In the genomic region with DNA sequence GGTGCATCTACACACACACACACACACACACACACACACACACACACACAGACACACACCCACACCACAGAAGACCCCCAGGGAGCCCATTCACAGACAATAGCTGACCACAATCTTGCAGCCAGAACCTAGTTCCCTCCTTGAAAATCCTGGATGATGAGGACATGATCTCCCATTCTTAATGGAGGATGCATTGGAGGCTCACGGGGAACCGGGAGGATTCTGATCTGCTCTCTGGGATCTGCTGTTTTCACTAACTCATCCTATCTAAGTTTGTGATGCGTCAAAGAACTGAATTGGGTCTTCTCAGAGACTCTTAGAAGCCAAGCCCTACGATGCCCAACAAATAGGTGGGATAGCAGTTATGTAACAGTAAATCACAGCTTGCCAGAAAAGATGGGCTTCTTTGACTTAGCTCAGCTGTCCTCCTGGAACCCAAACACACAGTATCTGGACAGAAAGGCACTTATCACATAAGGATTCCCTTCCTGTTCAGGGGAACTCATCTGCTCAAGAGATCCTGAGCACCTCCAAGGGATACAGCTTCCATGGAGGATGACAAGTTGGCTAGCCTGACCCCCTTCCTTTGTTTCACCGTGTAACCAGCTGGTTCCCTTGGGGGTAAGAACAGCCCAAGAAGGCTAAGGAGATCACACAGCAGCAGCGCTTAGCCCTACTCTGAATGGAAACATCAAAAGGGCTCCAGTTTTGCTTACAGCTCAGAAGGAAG, we compare ENCODE assay signal across 8 mouse cellular contexts. TPM values are rescaled to one million over a fixed set of nuclear protein-coding genes. Genes with fewer than 3 reads are reported as not detected.
DNase-seq lines count a peak whose midpoint lies in the region; ATAC-seq and TF ChIP-seq lines count a peak whose summit lies in the region.

No protein-coding gene starts in this region.

- no peak for DNase-seq in heart, postnatal 14 days
- peak; percentile 10 for DNase-seq in R1 (ENCODE audit: low read depth, low spot score)
- no peak for DNase-seq in gastrocnemius, adult 8-10 months (ENCODE audit: low spot score in 2 of 2)
- no peak for DNase-seq in ovary, postnatal 10 days (ENCODE audit: low spot score)
- no peak for DNase-seq in gastrocnemius, adult 2 months

- 65% methylated on average over 6 of the region's 6 CpGs for WGBS in heart, embryonic 12.5 days
- WGBS in embryonic facial prominence, embryonic 15.5 days = 58% methylated on average over 6 of the region's 6 CpGs
- 57% methylated on average over 6 of the region's 6 CpGs for WGBS in limb, embryonic 13.5 days

- no peaks in the 10 kb centered on the region for H3K27me3 ChIP-seq in heart, embryonic 12.5 days (replicated peaks)
- no peaks in the 10 kb centered on the region for H3K27me3 ChIP-seq in embryonic facial prominence, embryonic 15.5 days
- no peaks in the 10 kb centered on the region for H3K27me3 ChIP-seq in limb, embryonic 13.5 days

- intact Hi-C loops in heart, postnatal 14 days (cut with DNase I) = no loop called here
- intact Hi-C loops in gastrocnemius, adult 2 months (cut with DNase I) = no loop called here

- TF ChIP-seq CTCF in gastrocnemius, adult 2 months (IDR thresholded peaks at IDR 0.05) = no peak

- peak overlapping the region; percentile 72 for H3K9ac ChIP-seq in heart, embryonic 12.5 days
- H3K9ac ChIP-seq in embryonic facial prominence, embryonic 15.5 days = no peak overlapping the region
- peak overlapping the region; percentile 75 for H3K9ac ChIP-seq in limb, embryonic 13.5 days

- H3K36me3 ChIP-seq in heart, embryonic 12.5 days = peaks cover 4% of the 10 kb centered on the region
- H3K36me3 ChIP-seq in embryonic facial prominence, embryonic 15.5 days = peaks cover under 1% of the 10 kb centered on the region
- H3K36me3 ChIP-seq in limb, embryonic 13.5 days = peaks cover 24% of the 10 kb centered on the region

- no peak for ATAC-seq in heart, embryonic 12.5 days (ENCODE audit: insufficient number of reproducible peaks, low FRiP score)
- ATAC-seq in embryonic facial prominence, embryonic 15.5 days (ENCODE audit: insufficient number of reproducible peaks, low FRiP score, low TSS enrichment, low read depth) = no peak
- peak; percentile 37; the same call in 1 of the 2 replicates for ATAC-seq in limb, embryonic 13.5 days (ENCODE audit: low FRiP score, low read depth)

- peaks cover 17% of the 10 kb centered on the region for H3K4me1 ChIP-seq in heart, embryonic 12.5 days (replicated peaks)
- peaks cover 16% of the 10 kb centered on the region for H3K4me1 ChIP-seq in embryonic facial prominence, embryonic 15.5 days
- peaks cover 23% of the 10 kb centered on the region for H3K4me1 ChIP-seq in limb, embryonic 13.5 days

- peak overlapping the region; percentile 58 for H3K4me3 ChIP-seq in heart, embryonic 12.5 days
- peak overlapping the region; percentile 53 for H3K4me3 ChIP-seq in embryonic facial prominence, embryonic 15.5 days (replicated peaks)
- H3K4me3 ChIP-seq in limb, embryonic 13.5 days = peak overlapping the region; percentile 59
- no peak overlapping the region; the same call in 1 of the 2 replicates for H3K4me3 ChIP-seq in gastrocnemius, adult 2 months

- H3K4me2 ChIP-seq in heart, embryonic 12.5 days = peak overlapping the region; percentile 94
- peak overlapping the region; percentile 88 for H3K4me2 ChIP-seq in embryonic facial prominence, embryonic 15.5 days (replicated peaks)
- H3K4me2 ChIP-seq in limb, embryonic 13.5 days (replicated peaks) = peak overlapping the region; percentile 91

- H3K27ac ChIP-seq in heart, embryonic 12.5 days (ENCODE audit: poor library complexity, severe bottlenecking) = no peak overlapping the region
- H3K27ac ChIP-seq in embryonic facial prominence, embryonic 15.5 days (replicated peaks) = no peak overlapping the region
- no peak overlapping the region for H3K27ac ChIP-seq in limb, embryonic 13.5 days
- no peak overlapping the region for H3K27ac ChIP-seq in gastrocnemius, adult 2 months

- H3K9me3 ChIP-seq in heart, embryonic 12.5 days (replicated peaks) = no peaks in the 10 kb centered on the region
- no peaks in the 10 kb centered on the region for H3K9me3 ChIP-seq in embryonic facial prominence, embryonic 15.5 days (replicated peaks)
- no peaks in the 10 kb centered on the region for H3K9me3 ChIP-seq in limb, embryonic 13.5 days

RNA-seq across cellular contexts. Expression of gene Tagln3, which starts 1.1 kb away (rescaled TPM):
- polyA plus RNA-seq in heart, embryonic 12.5 days (2016; fragmentation: Nextera tagmentation; extraction: Ambion mirVana) = 10.0 and 10.2 TPM in 2 replicates
- total RNA-seq in heart, postnatal 14 days (2021) = under 1 TPM; 0.38 to 0.54 TPM
- polyA plus RNA-seq in embryonic facial prominence, embryonic 15.5 days (2015; fragmentation: Nextera tagmentation; extraction: Ambion mirVana) = 8.9 and 10.3 TPM in 2 replicates
- polyA plus RNA-seq in limb, embryonic 13.5 days (2015; fragmentation: Nextera tagmentation; extraction: Ambion mirVana) = 18.2 and 21.4 TPM in 2 replicates
- under 1 TPM; 0.38 to 0.75 (median 0.65) TPM for total RNA-seq in gastrocnemius, adult 8-10 months (2022)
- total RNA-seq in gastrocnemius, adult 2 months (2021) = 1 to 10 TPM in 1 of 2 experiments, under 1 TPM in 1; 0.26 to 1.2 TPM

RNA-seq across cellular contexts. Expression of gene Abhd10, which starts 19.4 kb away (rescaled TPM):
- polyA plus RNA-seq in heart, embryonic 12.5 days (2016; fragmentation: Nextera tagmentation; extraction: Ambion mirVana) = 29.1 and 31.1 TPM in 2 replicates
- total RNA-seq in heart, postnatal 14 days (2021) = 10 to 100 TPM; 17.3 to 18.9 TPM
- polyA plus RNA-seq in embryonic facial prominence, embryonic 15.5 days (2015; fragmentation: Nextera tagmentation; extraction: Ambion mirVana) = 32.4 and 33.2 TPM in 2 replicates
- 37.1 and 42.3 TPM in 2 replicates for polyA plus RNA-seq in limb, embryonic 13.5 days (2015; fragmentation: Nextera tagmentation; extraction: Ambion mirVana)
- total RNA-seq in gastrocnemius, adult 8-10 months (2022) = 10 to 100 TPM; 11.1 to 14.1 (median 13.0) TPM
- 10 to 100 TPM; 11.4 to 13.6 TPM for total RNA-seq in gastrocnemius, adult 2 months (2021)

RNA-seq across cellular contexts. Expression of gene Tmprss7, which starts 29.9 kb away (rescaled TPM):
- not detected in 2 replicates for polyA plus RNA-seq in heart, embryonic 12.5 days (2016; fragmentation: Nextera tagmentation; extraction: Ambion mirVana)
- total RNA-seq in heart, postnatal 14 days (2021) = not detected
- polyA plus RNA-seq in embryonic facial prominence, embryonic 15.5 days (2015; fragmentation: Nextera tagmentation; extraction: Ambion mirVana) = 0.20 and 0.22 TPM in 2 replicates
- polyA plus RNA-seq in limb, embryonic 13.5 days (2015; fragmentation: Nextera tagmentation; extraction: Ambion mirVana) = 0.09 and 0.24 TPM in 2 replicates
- not detected for total RNA-seq in gastrocnemius, adult 8-10 months (2022)
- total RNA-seq in gastrocnemius, adult 2 months (2021) = not detected
